ENCODE assay signal across 8 mouse cellular contexts in the genomic region with DNA sequence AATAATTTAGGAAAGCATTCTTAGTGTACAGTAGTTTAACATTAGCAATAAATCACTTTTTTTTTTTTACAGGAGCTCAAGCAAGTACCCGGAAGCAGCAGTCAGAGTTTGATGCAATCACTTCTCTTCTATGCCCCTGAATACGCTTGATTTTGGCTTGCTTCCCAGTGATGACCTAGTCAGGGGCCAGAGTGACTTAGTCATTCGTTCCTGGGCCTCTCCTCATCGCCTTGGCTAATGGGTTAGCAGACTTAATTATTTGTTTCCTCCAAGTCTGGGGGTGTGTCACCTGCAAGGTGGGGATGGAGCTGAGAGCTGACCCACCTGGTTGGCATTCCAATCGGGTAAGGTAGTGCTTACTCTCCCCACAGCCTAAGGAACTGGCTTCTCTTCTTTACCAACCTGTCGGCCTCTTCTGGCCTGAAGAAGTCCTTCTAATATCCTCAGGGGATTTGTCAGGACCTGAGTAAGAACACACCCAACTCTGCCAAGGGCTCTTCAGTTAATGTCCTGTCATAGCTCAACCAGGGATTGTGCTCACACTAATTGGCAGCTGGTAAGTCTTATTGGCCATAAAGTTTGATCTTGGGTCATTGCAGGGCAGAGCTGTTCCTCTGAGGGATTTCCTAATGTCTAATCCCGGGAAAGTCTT. TPM values are rescaled to one million over a fixed set of nuclear protein-coding genes. Genes with fewer than 3 reads are reported as not detected.
DNase-seq lines count a peak whose midpoint lies in the region; ATAC-seq and TF ChIP-seq lines count a peak whose summit lies in the region.

No protein-coding gene starts in this region.

- no peak for TF ChIP-seq EP300 in heart, postnatal 0 days (IDR thresholded peaks at IDR 0.05; ENCODE audit: low read depth)

- POLR2A ChIA-PET in Patski (lab: Charles Lee): interaction anchor here (0.6 to 2.3 kb wide), 5 partner anchors 9 to 63 kb away, joined by 3 to 16 read pairs (median 4); partner anchors contain the start of gene Mtmr11

- CTCF ChIA-PET in Patski (lab: Charles Lee): interaction anchor here (0.7 to 2.4 kb wide), 19 partner anchors 9 to 135 kb away, joined by 3 to 16 read pairs (median 4); partner anchors contain the start of genes Bola1 and Hist2h2ab

- peak; percentile 77 for ATAC-seq in Patski
- no peak for ATAC-seq in heart, postnatal 0 days (ENCODE audit: insufficient read depth, low read depth)
- peak; percentile 43; the same call in 1 of the 2 replicates for ATAC-seq in lung, embryonic 14.5 days (ENCODE audit: insufficient read depth)

- peaks cover 4% of the 10 kb centered on the region; the same call in 1 of the 2 replicates for H3K4me1 ChIP-seq in heart, postnatal 0 days (ENCODE audit: control insufficient read depth, insufficient read depth)
- peaks cover 7% of the 10 kb centered on the region; the same call in 1 of the 2 replicates for H3K4me1 ChIP-seq in lung, embryonic 14.5 days (ENCODE audit: insufficient read depth)

- TF ChIP-seq CTCF in Patski (IDR thresholded peaks at IDR 0.05): no peak
- no peak for TF ChIP-seq CTCF in heart, postnatal 0 days (IDR thresholded peaks at IDR 0.05; ENCODE audit: low read depth)
- no peak for TF ChIP-seq CTCF in lung, embryonic 14.5 days (IDR thresholded peaks at IDR 0.05; ENCODE audit: low read depth)

- H3K9ac ChIP-seq in heart, postnatal 0 days (replicated peaks; ENCODE audit: low read depth, low read length): no peak overlapping the region
- H3K9ac ChIP-seq in lung, embryonic 14.5 days: no peak overlapping the region

- H3K9me3 ChIP-seq in heart, postnatal 0 days (replicated peaks; ENCODE audit: control insufficient read depth, low read length): no peaks in the 10 kb centered on the region
- H3K9me3 ChIP-seq in lung, embryonic 14.5 days (ENCODE audit: low read depth, low read length): no peaks in the 10 kb centered on the region

- DNase-seq in 416B (ENCODE audit: low read depth) (peak; percentile 97), Patski (ENCODE audit: low read depth, low spot score) (peak; percentile 100)
- DNase-seq in heart, postnatal 0 days (ENCODE audit: low spot score): peak; percentile 60
- DNase-seq in lung, embryonic 14.5 days: peak; percentile 78
- DNase-seq in left cerebral cortex, postnatal 10 days (ENCODE audit: extremely low spot score in 1 of 2, low spot score in 2 of 2): no peak
- no peak for DNase-seq in right cerebral cortex, postnatal 36 days (ENCODE audit: low spot score in 2 of 2)
- no peak for DNase-seq in left cerebral cortex, adult 9 months (ENCODE audit: low spot score in 2 of 2)
- DNase-seq in layer of hippocampus, adult 11-12 months (ENCODE audit: low spot score): no peak

- intact Hi-C loops in left cerebral cortex, postnatal 10 days (cut with DNase I): no loop called here

- WGBS in heart, postnatal 0 days: 31% methylated on average over 7 of the region's 7 CpGs
- 29% methylated on average over 7 of the region's 7 CpGs for WGBS in lung, embryonic 14.5 days

- H3K4me3 ChIP-seq in heart, postnatal 0 days (ENCODE audit: low read depth, low read length): no peak overlapping the region
- H3K4me3 ChIP-seq in lung, embryonic 14.5 days (ENCODE audit: low read depth, low read length): no peak overlapping the region

- H3K36me3 ChIP-seq in heart, postnatal 0 days (replicated peaks; ENCODE audit: control insufficient read depth, insufficient read depth, low read length): no peaks in the 10 kb centered on the region
- H3K36me3 ChIP-seq in lung, embryonic 14.5 days (ENCODE audit: insufficient read depth): no peaks in the 10 kb centered on the region

- in situ Hi-C loops in Patski (cut with MboI; ENCODE audit: low pct_unique_long_range_greater_than_20kb): no loop called here

- no peak overlapping the region for H3K4me2 ChIP-seq in heart, postnatal 0 days (ENCODE audit: low read depth, low read length)
- H3K4me2 ChIP-seq in lung, embryonic 14.5 days: no peak overlapping the region

- H3K27me3 ChIP-seq in Patski: no peaks in the 10 kb centered on the region
- no peaks in the 10 kb centered on the region for H3K27me3 ChIP-seq in heart, postnatal 0 days (ENCODE audit: control insufficient read depth, insufficient read depth, low read length)
- no peaks in the 10 kb centered on the region for H3K27me3 ChIP-seq in lung, embryonic 14.5 days (ENCODE audit: insufficient read depth, low read length)

- H3K27ac ChIP-seq in heart, postnatal 0 days (ENCODE audit: low read depth): no peak overlapping the region
- H3K27ac ChIP-seq in lung, embryonic 14.5 days (ENCODE audit: low read depth): no peak overlapping the region

RNA-seq across cellular contexts. Expression of gene Otud7b, which starts 5.6 kb away (rescaled TPM):
- 45.3 TPM for polyA plus RNA-seq in Patski (2021)
- total RNA-seq in heart, postnatal 0 days (2014; rRNA removed; ENCODE audit: low replicate concordance): 17.6 and 21.9 TPM in 2 replicates
- 16.8 and 21.7 TPM in 2 replicates for polyA plus RNA-seq in heart, postnatal 0 days (2015; fragmentation: Nextera tagmentation; extraction: Ambion mirVana)
- 18.9 and 21.3 TPM in 2 replicates for polyA plus RNA-seq in lung, embryonic 14.5 days (2014; fragmentation: Nextera tagmentation; extraction: Ambion mirVana)
- 10 to 100 TPM; 13.4 to 17.6 TPM for total RNA-seq in left cerebral cortex, postnatal 10 days (2021)

RNA-seq across cellular contexts. Expression of gene Vps45, which starts 40.5 kb away (rescaled TPM):
- polyA plus RNA-seq in Patski (2021): 36.2 TPM
- total RNA-seq in heart, postnatal 0 days (2014; rRNA removed; ENCODE audit: low replicate concordance): 10.5 and 17.3 TPM in 2 replicates
- polyA plus RNA-seq in heart, postnatal 0 days (2015; fragmentation: Nextera tagmentation; extraction: Ambion mirVana): 42.9 and 49.4 TPM in 2 replicates
- 18.6 and 19.7 TPM in 2 replicates for polyA plus RNA-seq in lung, embryonic 14.5 days (2014; fragmentation: Nextera tagmentation; extraction: Ambion mirVana)
- 10 to 100 TPM; 41.2 to 46.4 TPM for total RNA-seq in left cerebral cortex, postnatal 10 days (2021)

Comparison
In these comparisons a context has a peak if more than half of its experiments do, and no peak if none do; other contexts are left out.
1. DNase-seq: peak in 416B (single experiment), Patski (single experiment), heart, postnatal 0 days (single experiment) and lung, embryonic 14.5 days (single experiment); none in left cerebral cortex, postnatal 10 days (0 of 2), right cerebral cortex, postnatal 36 days (0 of 2), left cerebral cortex, adult 9 months (0 of 2) and layer of hippocampus, adult 11-12 months (single experiment).